Mouse (Mus musculus) macrophage (primary cell): ENCODE measurements around the gene Rflna. TPM values are rescaled to one million over a fixed set of nuclear protein-coding genes. Genes with fewer than 3 reads are reported as not detected.
A peak's percentile ranks its signal among the peaks of the same experiment; 100 is the strongest.

Source experiments
- H3K27ac ChIP-seq: fragments of 350-480 bp; formaldehyde crosslinking; 2 replicates; pipeline ENCODE4 v1.9.0; 2021
- H3K36me3 ChIP-seq: fragments of 350-480 bp; formaldehyde crosslinking; 2 replicates; pipeline ENCODE4 v1.9.0; 2021; ENCODE audit errors: inconsistent target
- H3K4me3 ChIP-seq: fragments of 350-480 bp; formaldehyde crosslinking; 2 replicates; pipeline ENCODE4 v1.9.0; 2021; ENCODE audit errors: inconsistent target
- H3K79me2 ChIP-seq: fragments of 350-480 bp; formaldehyde crosslinking; 2 replicates; pipeline ENCODE4 v1.9.0; 2021; ENCODE audit errors: inconsistent target
- WGBS: methylation state at CpG from one replicate; pipeline ENCODE4 v1.1.7; 2026; ENCODE audit warnings: inconsistent platforms; ENCODE audit not compliant: missing documents; 5-methylcytosine and 5-hydroxymethylcytosine counted together
- polyA plus RNA-seq: library from polyadenylated mRNA; stranded (reverse); fragments of 250-400 nt; gene quantifications from 3 replicates; pipeline ENCODE4 v1.2.4, GENCODE M21; 2018; ENCODE audit warnings: inconsistent platforms

Rflna gene
- polyA plus RNA-seq, 1 experiment from 2014 or later, result not detected

- 84% methylated on average over 7 of the region's 7 CpGs for WGBS
- Histone ChIP-seq H3K4me3 (no peak overlapping the region), H3K27ac (peak overlapping the region; percentile 81), H3K36me3 (peaks cover 22% of the 10 kb centered on the region; the same call in 1 of the 2 replicates), H3K79me2 (peaks cover 47% of the 10 kb centered on the region)
Observed at GRCm38 (mm10) chr5:125053661-125054060, 50.6 kb downstream of the Rflna start.

GRCm38 (mm10) chr5:125055901-125056300 is 52.9 kb downstream of the Rflna start:
- peaks cover 43% of the 10 kb centered on the region for H3K79me2 ChIP-seq
- no peak overlapping the region for H3K4me3 ChIP-seq
- WGBS, result 59% methylated on average over 8 of the region's 8 CpGs
- H3K36me3 ChIP-seq, result peaks cover 3% of the 10 kb centered on the region; the same call in 1 of the 2 replicates
- no peak overlapping the region for H3K27ac ChIP-seq

GRCm38 (mm10) chr5:125056331-125056695 is 53.3 kb downstream of the Rflna start:
- 49% methylated on average over 6 of the region's 6 CpGs for WGBS
- Histone ChIP-seq H3K4me3 (no peak overlapping the region), H3K36me3 (no peaks in the 10 kb centered on the region; the same call in 1 of the 2 replicates), H3K79me2 (peaks cover 43% of the 10 kb centered on the region), H3K27ac (no peak overlapping the region)

GRCm38 (mm10) chr5:125056696-125057554 is 53.9 kb downstream of the Rflna start:
- Histone ChIP-seq H3K36me3 (no peaks in the 10 kb centered on the region; the same call in 1 of the 2 replicates), H3K4me3 (peak overlapping the region; percentile 8; the same call in 1 of the 2 replicates), H3K27ac (peak overlapping the region; percentile 19; the same call in 1 of the 2 replicates), H3K79me2 (peaks cover 39% of the 10 kb centered on the region)
- 31% methylated on average over 18 of the region's 19 CpGs for WGBS

- peaks cover 39% of the 10 kb centered on the region for H3K79me2 ChIP-seq
- H3K27ac ChIP-seq, result peak overlapping the region; percentile 19
- H3K4me3 ChIP-seq, result peak overlapping the region; percentile 8
- no peaks in the 10 kb centered on the region; the same call in 1 of the 2 replicates for H3K36me3 ChIP-seq
- WGBS, result 9% methylated on average over 29 of the region's 29 CpGs
Observed at GRCm38 (mm10) chr5:125057555-125058266, 54.7 kb downstream of the Rflna start.

- Histone ChIP-seq H3K36me3 (no peaks in the 10 kb centered on the region; the same call in 1 of the 2 replicates), H3K4me3 (0 out of 2 replicates have a peak overlapping the region, but pooled peaks have one; percentile 8), H3K27ac (peak overlapping the region; percentile 19; the same call in 1 of the 2 replicates), H3K79me2 (peaks cover 39% of the 10 kb centered on the region)
- 5% methylated on average over 29 of the region's 29 CpGs for WGBS
Observed at GRCm38 (mm10) chr5:125058267-125058668, 55.2 kb downstream of the Rflna start.

Other genes with a start within 250 kb of the Rflna start
- gene Ccdc92, start 140.8 kb upstream of the Rflna start, polyA plus RNA-seq, result 0.12 TPM in 1 of 3 replicates, not detected in the others
- 16.3 to 23.3 TPM (median 19.9 TPM) in 3 replicates for gene Zfp664, start 140.5 kb upstream of the Rflna start, polyA plus RNA-seq
- gene Ncor2, start 176.0 kb downstream of the Rflna start, polyA plus RNA-seq, result 52.2 to 78.3 TPM (median 77.8 TPM) in 3 replicates